Mouse (Mus musculus): ENCODE data around the gene Psmb5. TPM values are rescaled to one million over a fixed set of nuclear protein-coding genes. Genes with fewer than 3 reads are reported as not detected.

Gene Psmb5
- polyA plus RNA-seq, 1 experiment from 2014 or later: 435 TPM

DNA sequence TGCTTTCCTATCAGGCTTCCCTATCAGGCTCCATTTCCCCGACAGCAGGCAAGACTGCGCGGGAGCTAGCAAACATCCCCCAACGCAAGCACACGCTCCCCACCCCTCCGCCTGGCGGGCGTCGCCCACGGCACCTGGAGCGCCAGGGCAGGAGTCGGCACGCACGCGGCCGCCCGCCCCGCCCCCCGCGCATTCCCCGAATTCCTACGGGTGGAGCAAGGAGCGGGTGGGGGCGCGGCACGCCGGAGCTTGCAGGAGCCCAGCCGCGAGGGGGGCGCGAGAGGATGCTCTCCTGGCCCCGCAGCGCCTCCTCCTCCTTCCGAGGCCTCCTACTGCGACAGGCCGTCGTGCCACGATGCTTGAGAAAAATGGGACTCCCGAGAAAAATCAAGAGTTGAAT is 42.2 kb downstream of the Psmb5 start:
- Histone ChIP-seq H3K36me3 (ENCODE audit: control insufficient read depth, insufficient read depth, low read length) (no peaks in the 10 kb centered on the region), H3K4me2 (ENCODE audit: low read depth, low read length) (peak overlapping the region; percentile 72), H3K9ac (replicated peaks; ENCODE audit: low read depth, low read length) (peak overlapping the region; percentile 42), H3K4me1 (ENCODE audit: control insufficient read depth, insufficient read depth, low read length) (peaks cover 25% of the 10 kb centered on the region; the same call in 1 of the 2 replicates), H3K4me3 (ENCODE audit: low read depth, low read length) (peak overlapping the region; percentile 50), H3K27me3 (ENCODE audit: control insufficient read depth, insufficient read depth, low read length) (peaks cover 11% of the 10 kb centered on the region), H3K27ac (ENCODE audit: low read depth, low read length) (no peak overlapping the region), H3K9me3 (ENCODE audit: control insufficient read depth, low read length) (no peaks in the 10 kb centered on the region)
- no peak for ATAC-seq (ENCODE audit: low read depth)
- WGBS: under 1% methylated on average over 39 of the region's 39 CpGs

DNA sequence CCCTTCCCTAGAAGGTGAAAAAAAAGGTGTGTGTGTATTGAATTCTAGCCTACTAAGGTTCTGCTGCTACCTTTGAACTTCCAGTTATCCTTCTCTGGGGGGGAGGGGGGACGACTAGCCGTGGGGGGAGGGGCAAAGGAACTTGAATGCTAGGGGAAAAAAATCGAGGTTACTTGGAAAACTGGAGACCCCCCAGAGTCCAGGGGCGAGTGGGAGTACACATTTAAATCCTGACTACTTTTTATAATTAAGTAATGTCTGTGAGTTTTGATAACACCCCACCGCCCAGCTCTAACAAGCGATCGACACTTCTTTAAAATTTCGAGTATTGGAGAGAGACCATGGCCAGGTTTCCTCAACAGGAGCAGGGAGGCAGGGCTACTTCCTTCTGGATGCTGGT is 42.8 kb downstream of the Psmb5 start:
- ATAC-seq (ENCODE audit: low read depth): no peak
- Histone ChIP-seq H3K9ac (replicated peaks; ENCODE audit: low read depth, low read length) (0 out of 2 replicates have a peak overlapping the region, but pooled peaks have one; percentile 42), H3K4me3 (ENCODE audit: low read depth, low read length) (peak overlapping the region; percentile 50), H3K27me3 (ENCODE audit: control insufficient read depth, insufficient read depth, low read length) (peaks cover 11% of the 10 kb centered on the region), H3K4me1 (ENCODE audit: control insufficient read depth, insufficient read depth, low read length) (peaks cover 25% of the 10 kb centered on the region; the same call in 1 of the 2 replicates), H3K9me3 (ENCODE audit: control insufficient read depth, low read length) (no peaks in the 10 kb centered on the region), H3K36me3 (ENCODE audit: control insufficient read depth, insufficient read depth, low read length) (no peaks in the 10 kb centered on the region), H3K27ac (ENCODE audit: low read depth, low read length) (no peak overlapping the region), H3K4me2 (ENCODE audit: low read depth, low read length) (peak overlapping the region; percentile 72)
- 3% methylated on average over 8 of the region's 8 CpGs for WGBS

DNA sequence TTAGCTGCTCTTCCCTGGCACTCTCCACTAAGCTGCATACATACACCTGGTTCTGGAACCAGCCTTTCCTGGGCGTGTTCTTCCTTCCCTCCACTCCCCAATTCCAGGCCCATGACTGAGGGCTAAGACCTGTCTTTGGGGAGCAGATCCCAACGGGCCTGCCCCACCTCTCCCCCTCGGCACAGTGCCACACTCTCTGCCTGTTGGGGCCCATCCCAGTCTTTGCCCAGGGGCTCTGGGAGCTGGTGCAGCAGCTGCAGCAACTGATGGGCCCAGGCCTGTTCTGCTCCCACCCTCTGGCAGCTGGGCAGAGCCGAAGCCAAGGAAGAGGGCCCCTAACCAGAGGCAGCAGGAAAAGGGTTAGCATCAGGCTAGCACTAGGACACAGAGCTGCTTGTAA is 43.6 kb downstream of the Psmb5 start:
- H3K36me3 ChIP-seq (ENCODE audit: control insufficient read depth, insufficient read depth, low read length): no peaks in the 10 kb centered on the region
- peak overlapping the region; percentile 50; the same call in 1 of the 2 replicates for H3K4me3 ChIP-seq (ENCODE audit: low read depth, low read length)
- no peak for ATAC-seq (ENCODE audit: low read depth)
- WGBS: 10% methylated on average over 4 of the region's 4 CpGs
- peaks cover 25% of the 10 kb centered on the region; the same call in 1 of the 2 replicates for H3K4me1 ChIP-seq (ENCODE audit: control insufficient read depth, insufficient read depth, low read length)
- peak overlapping the region; percentile 34; the same call in 1 of the 2 replicates for H3K9ac ChIP-seq (replicated peaks; ENCODE audit: low read depth, low read length)
- H3K4me2 ChIP-seq (ENCODE audit: low read depth, low read length): peak overlapping the region; percentile 72
- H3K9me3 ChIP-seq (ENCODE audit: control insufficient read depth, low read length): no peaks in the 10 kb centered on the region
- H3K27me3 ChIP-seq (ENCODE audit: control insufficient read depth, insufficient read depth, low read length): peaks cover 11% of the 10 kb centered on the region
- H3K27ac ChIP-seq (ENCODE audit: low read depth, low read length): no peak overlapping the region

DNA sequence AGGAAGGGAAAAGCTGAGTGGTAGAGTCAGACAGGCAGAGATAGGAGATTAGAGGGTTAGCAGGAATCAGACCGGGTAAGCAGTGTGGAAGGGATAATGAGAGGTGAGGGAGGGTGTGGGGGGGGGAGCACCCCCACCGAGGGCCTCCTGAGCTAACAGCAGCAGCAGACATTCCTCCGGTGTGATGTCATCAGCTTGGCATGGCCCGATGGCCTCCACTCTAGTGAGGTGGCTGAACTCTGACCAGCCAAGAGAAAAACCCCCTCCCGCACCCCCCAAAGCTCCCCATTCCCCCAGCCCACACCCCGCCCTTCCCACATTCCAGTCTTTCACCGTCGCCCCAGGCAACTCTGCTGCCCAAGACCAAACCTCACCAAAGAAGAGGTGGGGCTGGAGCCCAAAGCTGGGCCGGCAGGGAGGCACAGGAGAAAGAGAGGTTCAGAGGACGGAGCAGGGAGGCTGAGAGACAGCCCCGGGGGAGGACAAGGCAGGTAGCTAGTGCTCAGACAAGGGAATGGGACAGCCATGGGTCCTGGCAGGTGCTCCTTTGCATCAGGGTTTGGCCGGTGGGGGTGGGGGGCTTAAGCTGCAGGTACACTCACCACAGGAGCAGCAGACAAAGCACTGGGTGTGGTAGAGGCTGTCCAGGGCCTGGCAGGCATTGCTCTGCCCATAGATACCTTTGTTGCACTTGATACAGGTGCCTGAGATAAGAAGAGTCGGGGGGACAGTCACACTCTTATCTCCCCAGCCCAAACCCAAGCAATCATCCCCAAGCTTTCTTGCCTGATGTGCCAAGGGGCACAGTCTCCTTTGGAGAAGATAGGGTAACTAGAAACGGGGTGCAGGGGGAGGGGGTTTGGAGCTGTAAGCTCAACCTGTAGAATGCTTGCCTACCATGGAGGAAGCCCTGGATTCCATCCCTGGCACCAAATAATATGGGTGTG is 44.8 kb downstream of the Psmb5 start:
- 11% methylated on average over 14 of the region's 14 CpGs for WGBS

DNA sequence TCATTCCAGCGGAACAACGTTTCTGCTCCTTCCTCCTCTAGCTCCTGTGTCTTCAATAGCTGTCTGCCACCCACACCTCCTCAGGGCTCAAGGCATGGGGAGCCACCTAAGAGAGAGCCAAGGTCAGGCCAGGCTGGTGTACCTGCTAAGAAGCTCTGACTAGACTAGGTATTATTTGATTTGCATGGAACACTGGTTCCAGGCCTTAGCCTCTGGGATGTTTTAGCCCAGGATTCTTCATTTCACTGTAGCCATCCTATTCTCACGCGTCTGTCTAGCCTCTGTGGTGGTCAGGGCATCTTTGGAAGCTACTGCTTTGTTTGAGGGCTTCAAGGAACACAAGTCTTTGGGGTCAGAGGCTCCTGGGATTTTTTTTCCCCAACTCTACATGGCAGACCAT is 45.7 kb downstream of the Psmb5 start:
- no peak overlapping the region for H3K27ac ChIP-seq (ENCODE audit: low read depth, low read length)
- no peak for ATAC-seq (ENCODE audit: low read depth)
- WGBS: 64% methylated on average over 4 of the region's 4 CpGs

More for the DNA sequence above, 44.8 kb downstream of the Psmb5 start:
- Histone ChIP-seq H3K4me3 (ENCODE audit: low read depth, low read length) (no peak overlapping the region), H3K36me3 (ENCODE audit: control insufficient read depth, insufficient read depth, low read length) (no peaks in the 10 kb centered on the region), H3K27me3 (ENCODE audit: control insufficient read depth, insufficient read depth, low read length) (peaks cover 11% of the 10 kb centered on the region), H3K9ac (replicated peaks; ENCODE audit: low read depth, low read length) (no peak overlapping the region), H3K4me2 (ENCODE audit: low read depth, low read length) (peak overlapping the region; percentile 72; the same call in 1 of the 2 replicates), H3K27ac (ENCODE audit: low read depth, low read length) (no peak overlapping the region), H3K4me1 (ENCODE audit: control insufficient read depth, insufficient read depth, low read length) (0 out of 2 replicates have a peak, but pooled peaks cover 25% of the 10 kb centered on the region), H3K9me3 (ENCODE audit: control insufficient read depth, low read length) (no peaks in the 10 kb centered on the region)
- peak; percentile 9; the same call in 1 of the 2 replicates for ATAC-seq (ENCODE audit: low read depth)

DNA sequence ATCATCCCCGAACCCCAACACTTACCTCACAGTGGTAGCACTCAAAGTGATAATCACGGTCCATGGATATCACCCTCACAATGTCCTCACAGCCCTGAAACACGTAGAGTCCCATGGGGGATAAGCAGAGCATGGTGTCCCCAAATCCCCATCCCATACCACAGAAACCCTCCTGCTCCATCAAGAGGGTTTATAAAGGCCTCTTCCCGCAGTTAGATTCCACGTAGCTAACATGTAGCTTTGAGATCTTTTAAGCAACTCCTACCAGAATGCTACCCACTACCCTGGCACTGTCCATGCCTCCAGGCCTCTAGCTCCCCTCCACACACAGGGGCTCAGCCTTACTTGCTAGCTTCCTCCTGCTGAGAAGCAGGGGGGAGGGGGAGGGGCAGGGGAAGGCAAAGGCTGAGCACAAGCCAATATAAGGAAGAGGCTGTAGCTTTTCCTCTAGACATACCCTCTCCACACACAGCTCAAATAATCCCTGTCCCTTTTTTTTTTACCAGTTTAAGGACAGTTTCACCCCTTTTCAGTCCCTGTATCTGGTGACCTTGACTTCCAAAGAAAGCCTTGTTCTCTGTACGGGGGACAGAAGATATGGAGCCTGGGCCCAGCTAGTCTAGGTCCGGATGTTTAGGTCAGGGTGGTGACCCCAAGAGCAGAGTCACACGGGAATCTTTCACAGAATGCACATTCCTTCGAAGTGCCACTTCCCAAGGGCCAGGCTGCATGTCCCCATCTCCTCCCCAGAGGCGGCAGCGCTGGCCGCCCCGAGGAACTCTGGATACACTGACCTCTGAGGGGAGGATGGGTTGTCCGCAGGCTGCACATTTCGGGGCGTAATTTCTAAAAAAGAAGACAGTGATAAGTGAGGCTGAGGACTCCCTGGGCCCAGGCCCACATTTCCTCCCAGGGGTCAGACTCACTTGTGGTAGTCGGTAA is 48.1 kb downstream of the Psmb5 start:
- Histone ChIP-seq H3K4me3 (ENCODE audit: low read depth, low read length) (no peak overlapping the region), H3K9ac (replicated peaks; ENCODE audit: low read depth, low read length) (no peak overlapping the region), H3K4me1 (ENCODE audit: control insufficient read depth, insufficient read depth, low read length) (0 out of 2 replicates have a peak, but pooled peaks cover 10% of the 10 kb centered on the region), H3K4me2 (ENCODE audit: low read depth, low read length) (no peak overlapping the region), H3K27me3 (ENCODE audit: control insufficient read depth, insufficient read depth, low read length) (no peaks in the 10 kb centered on the region), H3K9me3 (ENCODE audit: control insufficient read depth, low read length) (no peaks in the 10 kb centered on the region), H3K36me3 (ENCODE audit: control insufficient read depth, insufficient read depth, low read length) (no peaks in the 10 kb centered on the region), H3K27ac (ENCODE audit: low read depth, low read length) (peak overlapping the region; percentile 39; the same call in 1 of the 2 replicates)
- 73% methylated on average over 17 of the region's 17 CpGs for WGBS
- ATAC-seq (ENCODE audit: low read depth): no peak

More for the DNA sequence above, 45.7 kb downstream of the Psmb5 start:
- Histone ChIP-seq H3K9me3 (ENCODE audit: control insufficient read depth, low read length) (no peaks in the 10 kb centered on the region), H3K36me3 (ENCODE audit: control insufficient read depth, insufficient read depth, low read length) (no peaks in the 10 kb centered on the region), H3K4me2 (ENCODE audit: low read depth, low read length) (no peak overlapping the region), H3K4me3 (ENCODE audit: low read depth, low read length) (no peak overlapping the region), H3K9ac (replicated peaks; ENCODE audit: low read depth, low read length) (no peak overlapping the region), H3K4me1 (ENCODE audit: control insufficient read depth, insufficient read depth, low read length) (0 out of 2 replicates have a peak, but pooled peaks cover 20% of the 10 kb centered on the region), H3K27me3 (ENCODE audit: control insufficient read depth, insufficient read depth, low read length) (peaks cover 8% of the 10 kb centered on the region)

DNA sequence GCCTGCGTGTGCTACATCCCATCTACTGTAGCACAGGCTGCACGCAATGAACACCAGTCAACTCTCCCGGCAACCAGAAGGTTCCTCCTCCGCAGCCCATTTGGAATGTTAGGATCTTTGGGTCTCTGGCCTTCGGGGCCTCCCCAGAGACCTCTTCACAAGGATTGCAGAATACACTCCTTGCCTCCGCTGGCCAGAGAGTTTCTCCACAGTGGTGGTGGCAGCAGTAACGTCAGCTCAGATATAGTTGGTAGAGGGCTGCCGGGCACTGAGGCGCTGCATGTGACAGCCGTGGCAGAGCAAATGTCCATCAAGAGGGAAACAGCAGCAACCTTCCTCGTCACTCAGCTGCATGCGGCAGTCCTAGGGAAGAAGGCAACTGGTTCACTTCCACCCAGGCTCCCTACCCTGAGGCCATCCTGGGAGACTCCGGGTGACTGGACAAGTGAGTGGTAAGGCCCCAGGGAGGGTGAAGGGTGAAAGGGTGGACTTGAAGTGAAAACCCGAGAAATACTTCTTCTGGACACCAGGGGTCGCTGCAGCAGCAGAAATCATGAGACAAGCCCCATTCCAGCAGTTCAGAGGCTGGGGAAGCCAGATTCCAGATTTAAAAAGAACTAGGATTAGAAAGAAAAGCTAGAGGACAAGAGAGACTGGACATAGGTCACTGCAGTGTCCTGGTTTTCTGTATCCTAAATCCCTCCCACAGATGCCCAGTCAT is 49.0 kb downstream of the Psmb5 start:
- ATAC-seq (ENCODE audit: low read depth): peak; percentile 7; the same call in 1 of the 2 replicates
- Histone ChIP-seq H3K9ac (replicated peaks; ENCODE audit: low read depth, low read length) (no peak overlapping the region), H3K27ac (ENCODE audit: low read depth, low read length) (no peak overlapping the region), H3K36me3 (ENCODE audit: control insufficient read depth, insufficient read depth, low read length) (no peaks in the 10 kb centered on the region), H3K9me3 (ENCODE audit: control insufficient read depth, low read length) (no peaks in the 10 kb centered on the region), H3K4me2 (ENCODE audit: low read depth, low read length) (no peak overlapping the region), H3K4me3 (ENCODE audit: low read depth, low read length) (no peak overlapping the region), H3K27me3 (ENCODE audit: control insufficient read depth, insufficient read depth, low read length) (no peaks in the 10 kb centered on the region), H3K4me1 (ENCODE audit: control insufficient read depth, insufficient read depth, low read length) (0 out of 2 replicates have a peak, but pooled peaks cover 8% of the 10 kb centered on the region)
- WGBS: 74% methylated on average over 15 of the region's 15 CpGs

Measured in neural tube, embryonic 14.5 days (tissue).